Mouse (Mus musculus): Measurements from ENCODE around the gene Dpyd. TPM values are rescaled to one million over a fixed set of nuclear protein-coding genes. Genes with fewer than 3 reads are reported as not detected.

Dpyd gene
- polyA plus RNA-seq, 1 experiment from 2014 or later = 15.2 TPM

GRCm38 (mm10) chr3:119402836-119403728, 841.2 kb downstream of the Dpyd start:
- H3K9ac ChIP-seq = no peak overlapping the region
- H3K4me3 ChIP-seq (replicated peaks) = no peak overlapping the region
- WGBS = 70% methylated on average over 7 of the region's 7 CpGs
- H3K9me3 ChIP-seq = no peaks in the 10 kb centered on the region
- no peak overlapping the region for H3K27ac ChIP-seq
- no peaks in the 10 kb centered on the region for H3K36me3 ChIP-seq
- ATAC-seq (ENCODE audit: insufficient read depth, low FRiP score, low read depth) = no peak
- no peaks in the 10 kb centered on the region for H3K27me3 ChIP-seq (replicated peaks)
- H3K4me1 ChIP-seq = no peaks in the 10 kb centered on the region
- no peak overlapping the region for H3K4me2 ChIP-seq

DNA sequence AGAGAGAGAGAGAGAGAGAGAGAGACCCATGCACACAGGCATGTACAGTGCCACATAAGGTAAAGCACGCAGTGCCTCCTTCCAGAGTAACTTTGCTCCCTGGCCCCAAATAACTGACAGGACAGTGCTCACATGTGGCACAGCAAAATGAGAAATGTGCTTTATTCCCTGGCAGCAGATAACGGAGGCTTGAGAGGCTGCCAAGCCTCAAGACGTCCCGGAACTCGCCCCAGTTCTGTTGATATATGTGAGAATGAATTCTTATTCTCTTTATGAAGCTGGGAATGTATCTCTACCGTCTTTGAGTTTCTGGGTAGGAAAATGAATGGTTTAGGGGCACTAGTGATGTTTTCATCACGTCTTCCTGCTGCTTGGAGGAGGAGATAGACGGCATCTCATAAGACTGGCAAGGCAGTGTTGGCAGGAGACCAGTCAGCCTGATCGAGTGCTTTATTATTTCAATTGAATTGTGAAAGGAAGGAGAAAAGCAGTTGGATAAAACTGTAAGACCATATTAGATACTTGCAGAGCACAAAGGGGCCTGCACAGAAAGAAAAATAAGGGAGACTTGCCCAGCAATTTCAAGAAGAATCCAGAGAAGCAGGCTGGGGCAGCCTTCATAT, 857.3 kb downstream of the Dpyd start:
- no peak for ATAC-seq (ENCODE audit: insufficient read depth, low FRiP score, low read depth)
- Histone ChIP-seq H3K4me3 (replicated peaks) (no peak overlapping the region), H3K27ac (no peak overlapping the region), H3K36me3 (no peaks in the 10 kb centered on the region), H3K9me3 (no peaks in the 10 kb centered on the region), H3K9ac (no peak overlapping the region), H3K27me3 (replicated peaks) (no peaks in the 10 kb centered on the region), H3K4me1 (no peaks in the 10 kb centered on the region), H3K4me2 (no peak overlapping the region)
- 60% methylated on average over 9 of the region's 9 CpGs for WGBS

DNA sequence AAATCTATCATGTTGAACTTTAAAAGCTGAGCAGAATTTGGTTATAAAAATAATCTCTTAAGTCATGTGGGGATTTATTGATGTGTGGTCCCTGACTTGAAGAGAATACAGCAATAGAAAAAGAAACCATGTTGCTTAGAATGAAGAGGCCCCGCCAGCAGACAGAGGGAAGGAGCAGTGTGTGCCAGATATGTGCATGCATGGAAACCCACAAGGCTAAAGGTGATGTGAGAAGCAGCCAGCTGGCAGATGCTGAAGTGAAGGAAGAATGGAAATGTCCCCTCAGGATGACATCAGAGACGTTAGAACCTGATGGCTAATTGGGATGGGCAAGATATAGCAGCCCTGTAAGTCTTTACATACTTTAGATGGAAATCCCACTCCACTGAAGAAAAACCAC, 857.8 kb downstream of the Dpyd start:
- Histone ChIP-seq H3K27me3 (replicated peaks) (no peaks in the 10 kb centered on the region), H3K9me3 (no peaks in the 10 kb centered on the region), H3K36me3 (no peaks in the 10 kb centered on the region), H3K4me3 (replicated peaks) (no peak overlapping the region), H3K27ac (no peak overlapping the region), H3K4me1 (no peaks in the 10 kb centered on the region), H3K9ac (no peak overlapping the region), H3K4me2 (no peak overlapping the region)
- ATAC-seq (ENCODE audit: insufficient read depth, low FRiP score, low read depth) = no peak
- WGBS = 68% methylated on average over 2 of the region's 2 CpGs

DNA sequence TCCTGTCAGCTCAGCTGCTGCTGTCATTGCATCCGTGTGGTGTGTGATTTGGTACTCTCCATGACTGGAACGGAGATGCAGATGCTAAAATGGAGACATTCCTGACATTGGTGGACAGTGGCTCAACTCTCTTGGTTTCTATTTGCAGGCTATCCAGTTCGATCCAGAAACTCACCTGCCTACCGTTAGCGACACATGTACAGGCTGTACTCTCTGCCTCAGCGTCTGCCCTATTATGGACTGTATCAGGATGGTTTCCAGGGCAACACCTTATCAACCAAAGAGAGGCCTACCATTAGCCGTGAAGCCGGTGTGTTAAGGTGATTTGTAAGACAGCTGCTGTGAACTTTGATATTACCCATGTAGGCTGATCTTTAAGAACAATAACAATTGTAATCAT, 869.4 kb downstream of the Dpyd start:
- no peaks in the 10 kb centered on the region for H3K4me1 ChIP-seq
- H3K27me3 ChIP-seq (replicated peaks) = no peaks in the 10 kb centered on the region
- no peak overlapping the region for H3K27ac ChIP-seq
- no peak overlapping the region for H3K9ac ChIP-seq
- H3K9me3 ChIP-seq = no peaks in the 10 kb centered on the region
- ATAC-seq (ENCODE audit: insufficient read depth, low FRiP score, low read depth) = no peak
- no peak overlapping the region for H3K4me2 ChIP-seq
- H3K36me3 ChIP-seq = no peaks in the 10 kb centered on the region
- H3K4me3 ChIP-seq (replicated peaks) = no peak overlapping the region
- 62% methylated on average over 8 of the region's 8 CpGs for WGBS

DNA sequence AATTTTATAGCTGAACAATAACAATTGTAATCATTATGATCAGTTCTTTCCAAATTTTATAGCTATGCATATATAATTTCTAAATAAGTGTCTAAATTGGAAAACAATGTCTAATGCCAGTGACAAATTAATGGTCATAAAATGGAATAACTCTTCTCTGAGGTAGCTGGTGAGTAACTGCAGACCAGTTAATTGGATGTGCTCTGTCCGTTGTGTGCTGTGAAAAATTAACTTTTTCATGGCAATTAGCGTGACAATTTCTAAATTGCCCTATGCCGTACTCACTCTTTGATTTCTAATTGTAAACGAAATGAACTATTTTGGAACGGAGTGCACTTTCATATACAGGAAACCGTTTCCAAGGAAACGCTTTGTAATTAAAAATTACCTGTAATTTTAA, 869.8 kb downstream of the Dpyd start:
- Histone ChIP-seq H3K4me2 (no peak overlapping the region), H3K4me3 (replicated peaks) (no peak overlapping the region), H3K9me3 (no peaks in the 10 kb centered on the region), H3K36me3 (no peaks in the 10 kb centered on the region), H3K27me3 (replicated peaks) (no peaks in the 10 kb centered on the region), H3K27ac (no peak overlapping the region), H3K9ac (no peak overlapping the region), H3K4me1 (no peaks in the 10 kb centered on the region)
- 78% methylated on average over 7 of the region's 7 CpGs for WGBS
- ATAC-seq (ENCODE audit: insufficient read depth, low FRiP score, low read depth) = no peak

GRCm38 (mm10) chr3:119447559-119447958, 885.6 kb downstream of the Dpyd start:
- H3K27ac ChIP-seq = no peak overlapping the region
- no peak overlapping the region for H3K9ac ChIP-seq
- 82% methylated on average over 2 of the region's 2 CpGs for WGBS
- H3K4me2 ChIP-seq = no peak overlapping the region
- no peak overlapping the region for H3K4me3 ChIP-seq (replicated peaks)
- H3K27me3 ChIP-seq (replicated peaks) = no peaks in the 10 kb centered on the region
- H3K9me3 ChIP-seq = no peaks in the 10 kb centered on the region
- no peak for ATAC-seq (ENCODE audit: insufficient read depth, low FRiP score, low read depth)
- H3K36me3 ChIP-seq = no peaks in the 10 kb centered on the region
- H3K4me1 ChIP-seq = no peaks in the 10 kb centered on the region

- Histone ChIP-seq H3K4me3 (replicated peaks) (no peak overlapping the region), H3K9me3 (no peaks in the 10 kb centered on the region), H3K27me3 (replicated peaks) (no peaks in the 10 kb centered on the region), H3K9ac (no peak overlapping the region), H3K27ac (no peak overlapping the region), H3K4me1 (no peaks in the 10 kb centered on the region), H3K4me2 (no peak overlapping the region), H3K36me3 (no peaks in the 10 kb centered on the region)
- no peak for ATAC-seq (ENCODE audit: insufficient read depth, low FRiP score, low read depth)
- 41% methylated on average over 2 of the region's 2 CpGs for WGBS
Observed at GRCm38 (mm10) chr3:119464073-119464472, 902.1 kb downstream of the Dpyd start.

- Histone ChIP-seq H3K27ac (no peak overlapping the region), H3K9me3 (no peaks in the 10 kb centered on the region)
- WGBS = 69% methylated on average over 1 of the region's 1 CpGs
Observed at GRCm38 (mm10) chr3:119464479-119464878, 902.5 kb downstream of the Dpyd start.

DNA sequence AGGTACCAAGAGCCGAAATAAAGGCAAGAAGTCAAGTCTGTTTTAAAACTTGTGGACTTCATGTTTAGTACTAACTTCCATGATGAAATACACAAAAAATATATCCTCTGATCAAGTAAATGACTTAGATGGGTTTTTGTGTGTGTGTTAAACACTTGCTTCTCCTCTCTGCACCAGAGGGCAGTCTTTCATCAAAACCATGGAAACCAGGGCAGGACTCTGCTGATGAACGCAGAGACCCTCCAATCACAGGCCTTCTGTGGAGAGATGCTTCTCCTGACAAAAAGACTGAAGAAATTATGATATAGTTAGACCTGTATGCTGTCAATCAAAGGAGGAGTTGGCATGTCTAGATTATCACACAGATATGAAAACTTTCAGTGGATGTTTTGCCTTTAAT, 905.8 kb downstream of the Dpyd start:
- no peak overlapping the region for H3K4me2 ChIP-seq
- no peak for ATAC-seq (ENCODE audit: insufficient read depth, low FRiP score, low read depth)
- WGBS = 72% methylated on average over 2 of the region's 2 CpGs
- no peak overlapping the region for H3K4me3 ChIP-seq (replicated peaks)
- no peak overlapping the region for H3K27ac ChIP-seq
- H3K9me3 ChIP-seq = no peaks in the 10 kb centered on the region
- no peaks in the 10 kb centered on the region for H3K27me3 ChIP-seq (replicated peaks)
- H3K36me3 ChIP-seq = no peaks in the 10 kb centered on the region
- no peak overlapping the region for H3K9ac ChIP-seq
- no peaks in the 10 kb centered on the region for H3K4me1 ChIP-seq

More at GRCm38 (mm10) chr3:119464479-119464878, 902.5 kb downstream of the Dpyd start:
- no peaks in the 10 kb centered on the region for H3K27me3 ChIP-seq (replicated peaks)
- H3K4me3 ChIP-seq (replicated peaks) = no peak overlapping the region
- H3K4me1 ChIP-seq = no peaks in the 10 kb centered on the region
- no peaks in the 10 kb centered on the region for H3K36me3 ChIP-seq
- no peak overlapping the region for H3K9ac ChIP-seq
- H3K4me2 ChIP-seq = no peak overlapping the region
- no peak for ATAC-seq (ENCODE audit: insufficient read depth, low FRiP score, low read depth)

Measured in stomach, embryonic 15.5 days (tissue).